Mouse (Mus musculus) G1E (cell line): ENCODE results near the gene Col6a3. TPM values are rescaled to one million over a fixed set of nuclear protein-coding genes. Genes with fewer than 3 reads are reported as not detected.
A peak's percentile ranks its signal among the peaks of the same experiment; 100 is the strongest.

Experiments used
- ATAC-seq: 2 replicates; pipeline ENCODE4 v1.8.0; 2016; ENCODE audit warnings: mild to moderate bottlenecking; ENCODE audit not compliant: insufficient number of reproducible peaks, poor library complexity, low FRiP score, severe bottlenecking; ENCODE audit errors: extremely low read depth
- DNase-seq: peaks from one replicate; pipeline ENCODE4 v3.0.0; 2012; ENCODE audit warnings: low spot score
- H3K27me3 ChIP-seq: 2 replicates; pipeline ENCODE4 v1.6.1; 2012; ENCODE audit warnings: mild to moderate bottlenecking, low read length, inconsistent platforms; ENCODE audit not compliant: insufficient read depth
- H3K36me3 ChIP-seq: replicated peaks from 2 replicates; pipeline ENCODE3; 2012; ENCODE audit warnings: mild to moderate bottlenecking, inconsistent platforms
- H3K4me1 ChIP-seq: 2 replicates; pipeline ENCODE4 v1.6.1; 2012; ENCODE audit warnings: low read depth, low read length, inconsistent platforms, mixed read lengths; ENCODE audit not compliant: insufficient read depth
- H3K4me3 ChIP-seq: 2 replicates; pipeline ENCODE4 v1.5.1; 2012; ENCODE audit warnings: low read depth, mild to moderate bottlenecking, inconsistent platforms, low read length, moderate library complexity, mixed read lengths
- H3K9me3 ChIP-seq: replicated peaks from 2 replicates; pipeline ENCODE4 v1.6.1; 2012; ENCODE audit warnings: inconsistent platforms
- CTCF ChIP-seq: IDR thresholded peaks from 2 replicates; pipeline ENCODE4 v1.5.1; 2012; ENCODE audit warnings: low read depth, low read length, inconsistent platforms, mixed read lengths
- GATA1 ChIP-seq: IDR thresholded peaks from 2 replicates; pipeline ENCODE4 v1.6.1; 2012; ENCODE audit warnings: borderline replicate concordance, low read length, inconsistent platforms, mixed read lengths
- GATA2 ChIP-seq: IDR thresholded peaks from 2 replicates; pipeline ENCODE4 v1.6.1; 2012; ENCODE audit warnings: low read depth, low read length, inconsistent platforms, borderline replicate concordance
- POLR2AphosphoS5 ChIP-seq: IDR thresholded peaks from 2 replicates; pipeline ENCODE4 v1.6.1; 2012; ENCODE audit warnings: low read depth, low read length, inconsistent platforms; ENCODE audit not compliant: insufficient replicate concordance
- TAL1 ChIP-seq: conservative IDR thresholded peaks from 2 replicates; pipeline ENCODE4 v1.6.1; 2012; ENCODE audit warnings: low read depth, low read length, inconsistent platforms, mixed read lengths
- polyA plus RNA-seq: library from polyadenylated mRNA; stranded (reverse); fragments of >175 nt; gene quantifications from 2 replicates; pipeline ENCODE4 v1.2.3, GENCODE M21; 2012
- total RNA-seq, 2 experiments: library from RNA; stranded (forward) in 1 of 2; stranded (reverse) in 1 of 2; fragments of 200-1000 nt in 1 of 2; fragments of >200 nt in 1 of 2; fragmentation: Nextera tagmentation in 1 of 2; gene quantifications; 2 replicates each; pipeline ENCODE4 v1.2.3; 2014 to 2017

The Col6a3 gene
- total and polyA plus RNA-seq, 3 experiments: 0.22 TPM; not detected in 2

DNA sequence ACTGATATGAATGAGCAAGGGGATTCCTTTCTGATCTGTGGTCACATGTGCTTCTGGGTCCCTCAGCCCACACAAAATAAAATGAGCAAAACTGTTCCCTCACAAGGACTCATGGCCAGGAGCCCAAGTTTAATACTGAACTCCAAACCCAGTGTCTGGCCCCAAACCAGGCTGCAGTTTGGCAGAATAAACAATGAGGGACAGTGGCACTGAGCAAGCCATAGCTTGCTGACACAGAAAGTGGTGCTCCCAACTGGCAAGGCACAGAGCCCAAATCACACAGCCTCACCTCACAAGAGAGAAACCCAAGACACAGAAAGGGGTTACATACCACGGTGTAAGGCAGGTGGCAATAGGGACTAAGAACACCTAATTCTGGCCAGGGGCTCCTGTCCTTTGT is 63.3 kb downstream of the Col6a3 start:
- DNase-seq (no peak), ATAC-seq (no peak)
- Histone ChIP-seq H3K36me3 (no peaks in the 10 kb centered on the region), H3K4me3 (no peak overlapping the region), H3K9me3 (peaks cover 75% of the 10 kb centered on the region), H3K27me3 (no peaks in the 10 kb centered on the region), H3K4me1 (no peaks in the 10 kb centered on the region)
- TF ChIP-seq GATA2 (no peak), CTCF (no peak), GATA1 (no peak)

GRCm38 (mm10) chr1:90779072-90779471 is 64.7 kb downstream of the Col6a3 start:
- no peak for DNase-seq
- no peaks in the 10 kb centered on the region for H3K27me3 ChIP-seq

GRCm38 (mm10) chr1:90775477-90776241 is 68.1 kb downstream of the Col6a3 start:
- H3K36me3 ChIP-seq: no peaks in the 10 kb centered on the region
- no peaks in the 10 kb centered on the region for H3K4me1 ChIP-seq
- DNase-seq: no peak

More at GRCm38 (mm10) chr1:90779072-90779471, 64.7 kb downstream of the Col6a3 start:
- TF ChIP-seq GATA1 (no peak), TAL1 (no peak), CTCF (no peak), GATA2 (no peak), POLR2AphosphoS5 (no peak)
- H3K4me1 ChIP-seq: no peaks in the 10 kb centered on the region
- ATAC-seq: no peak
- H3K4me3 ChIP-seq: no peak overlapping the region
- no peaks in the 10 kb centered on the region for H3K36me3 ChIP-seq
- H3K9me3 ChIP-seq: peaks cover 75% of the 10 kb centered on the region

GRCm38 (mm10) chr1:90771172-90771571 is 72.6 kb downstream of the Col6a3 start:
- Histone ChIP-seq H3K4me3 (no peak overlapping the region), H3K4me1 (no peaks in the 10 kb centered on the region), H3K27me3 (no peaks in the 10 kb centered on the region), H3K36me3 (no peaks in the 10 kb centered on the region), H3K9me3 (peaks cover 74% of the 10 kb centered on the region)
- TF ChIP-seq POLR2AphosphoS5 (no peak), TAL1 (no peak), CTCF (no peak), GATA1 (no peak), GATA2 (no peak)
- DNase-seq (no peak), ATAC-seq (no peak)

More at GRCm38 (mm10) chr1:90775477-90776241, 68.1 kb downstream of the Col6a3 start:
- H3K9me3 ChIP-seq: peaks cover 81% of the 10 kb centered on the region
- no peak for TF ChIP-seq GATA1
- TF ChIP-seq POLR2AphosphoS5: no peak
- no peak for TF ChIP-seq TAL1
- no peak for TF ChIP-seq CTCF
- no peak for TF ChIP-seq GATA2
- ATAC-seq: no peak
- H3K4me3 ChIP-seq: peak overlapping the region; percentile 25; the same call in 1 of the 2 replicates
- no peaks in the 10 kb centered on the region for H3K27me3 ChIP-seq

DNA sequence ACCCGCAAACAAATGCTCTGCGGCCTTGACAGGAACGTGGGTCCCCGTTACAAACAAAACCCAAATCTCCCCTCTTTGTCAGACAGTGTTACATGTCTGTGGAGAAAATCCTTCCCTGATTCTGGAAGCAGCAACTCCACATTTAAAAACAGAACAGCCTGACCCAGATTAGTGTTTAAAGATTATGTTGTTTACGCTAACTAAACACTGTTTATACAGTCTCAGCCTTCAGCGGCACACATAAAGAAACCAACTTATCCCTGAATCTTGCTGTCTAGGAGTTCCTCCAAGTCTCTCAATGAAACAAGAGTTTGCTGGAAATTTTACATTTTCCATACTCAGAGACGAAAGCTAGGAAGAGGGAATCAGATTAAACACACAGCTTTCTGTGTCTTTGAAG is 73.7 kb downstream of the Col6a3 start:
- TF ChIP-seq GATA1 (no peak), GATA2 (no peak), TAL1 (no peak), POLR2AphosphoS5 (no peak), CTCF (no peak)
- no peaks in the 10 kb centered on the region for H3K27me3 ChIP-seq
- no peaks in the 10 kb centered on the region for H3K4me1 ChIP-seq
- DNase-seq (no peak), ATAC-seq (no peak)
- H3K9me3 ChIP-seq: peaks cover 67% of the 10 kb centered on the region
- no peak overlapping the region for H3K4me3 ChIP-seq
- no peaks in the 10 kb centered on the region for H3K36me3 ChIP-seq

DNA sequence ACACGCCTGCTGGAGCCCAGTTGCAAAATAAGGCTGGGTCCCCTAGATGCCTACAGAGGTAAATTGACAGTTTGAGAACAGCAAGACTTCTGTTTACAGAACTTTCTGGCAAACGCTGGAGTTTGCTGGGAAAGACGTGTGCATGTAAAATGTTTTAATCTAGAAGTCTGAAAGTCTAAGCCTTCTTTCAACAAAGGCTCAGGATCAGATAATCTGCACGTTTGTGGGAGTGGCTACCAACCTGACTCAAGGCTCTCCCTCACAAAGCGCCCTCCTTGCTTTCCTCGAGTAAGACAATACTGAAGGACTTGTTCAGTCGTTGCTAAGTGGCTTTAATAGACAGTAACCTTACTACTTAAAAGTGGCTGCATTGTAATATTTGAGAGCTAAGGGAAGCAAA is 74.5 kb downstream of the Col6a3 start:
- Histone ChIP-seq H3K27me3 (no peaks in the 10 kb centered on the region), H3K36me3 (no peaks in the 10 kb centered on the region), H3K4me3 (no peak overlapping the region), H3K9me3 (peaks cover 66% of the 10 kb centered on the region), H3K4me1 (no peaks in the 10 kb centered on the region)
- ATAC-seq (no peak), DNase-seq (no peak)
- TF ChIP-seq GATA1 (no peak), TAL1 (no peak), GATA2 (no peak), POLR2AphosphoS5 (no peak), CTCF (no peak)
